Comparison of ENCODE assay signal across 14 mouse cellular contexts in genomic region chr16:15113989-15114556, GRCm38 (mm10).
DNase-seq lines count a peak whose midpoint lies in the region; ATAC-seq and TF ChIP-seq lines count a peak whose summit lies in the region.
"Had no signal": no experiment of that assay in that cellular context is flagged by ENCODE, and none has a peak within 500 bp of the region (broad histone marks: within the 10 kb centered on the region; RNA-seq: fewer than 3 reads in every experiment).

No protein-coding gene starts in this region.

- no peaks in the 10 kb centered on the region for H3K9me3 ChIP-seq in heart, postnatal 0 days (replicated peaks; ENCODE audit: control insufficient read depth, low read length)
- H3K9me3 ChIP-seq in lung, postnatal 0 days (ENCODE audit: low read length): no peaks in the 10 kb centered on the region
- H3K9me3 ChIP-seq in limb, embryonic 11.5 days (ENCODE audit: control insufficient read depth, low read length): no peaks in the 10 kb centered on the region
- H3K9me3 ChIP-seq: forebrain, embryonic 10.5 days; midbrain, embryonic 15.5 days; neural tube, embryonic 13.5 days had no signal

- no peak for TF ChIP-seq CTCF in heart, postnatal 0 days (IDR thresholded peaks at IDR 0.05; ENCODE audit: low read depth)
- no peak for TF ChIP-seq CTCF in lung, postnatal 0 days (IDR thresholded peaks at IDR 0.05)
- no peak for TF ChIP-seq CTCF in gastrocnemius, adult 2 months (IDR thresholded peaks at IDR 0.05)

- 18% methylated on average over 5 of the region's 5 CpGs for WGBS in heart, postnatal 0 days
- WGBS in lung, postnatal 0 days: 18% methylated on average over 5 of the region's 5 CpGs
- 17% methylated on average over 5 of the region's 5 CpGs for WGBS in limb, embryonic 11.5 days

- no peak overlapping the region for H3K4me3 ChIP-seq in heart, postnatal 0 days (ENCODE audit: low read depth, low read length)
- no peak overlapping the region for H3K4me3 ChIP-seq in lung, postnatal 0 days (ENCODE audit: low read depth, low read length)
- H3K4me3 ChIP-seq in limb, embryonic 11.5 days (ENCODE audit: low read depth, low read length): no peak overlapping the region
- H3K4me3 ChIP-seq in gastrocnemius, adult 2 months: no peak overlapping the region
- H3K4me3 ChIP-seq: forebrain, embryonic 10.5 days; midbrain, embryonic 15.5 days; neural tube, embryonic 13.5 days had no signal

- H3K27ac ChIP-seq in heart, postnatal 0 days (ENCODE audit: low read depth): no peak overlapping the region
- no peak overlapping the region for H3K27ac ChIP-seq in lung, postnatal 0 days (ENCODE audit: low read length)
- no peak overlapping the region for H3K27ac ChIP-seq in limb, embryonic 11.5 days (replicated peaks; ENCODE audit: low read depth, low read length)
- no peak overlapping the region for H3K27ac ChIP-seq in gastrocnemius, adult 2 months
- H3K27ac ChIP-seq: forebrain, embryonic 10.5 days; midbrain, embryonic 15.5 days; neural tube, embryonic 13.5 days had no signal

- ATAC-seq in heart, postnatal 0 days (ENCODE audit: insufficient read depth, low read depth): no peak
- no peak for ATAC-seq in lung, postnatal 0 days
- no peak for ATAC-seq in limb, embryonic 11.5 days (ENCODE audit: insufficient number of reproducible peaks, low FRiP score, low TSS enrichment, low read depth)
- ATAC-seq in frontal cortex, adult (ENCODE audit: low TSS enrichment): no peak
- ATAC-seq: midbrain, embryonic 15.5 days had no signal

- peak overlapping the region; percentile 2; the same call in 1 of the 2 replicates for H3K4me2 ChIP-seq in heart, postnatal 0 days (ENCODE audit: low read depth, low read length)
- peak overlapping the region; percentile 4; the same call in 1 of the 2 replicates for H3K4me2 ChIP-seq in lung, postnatal 0 days (replicated peaks; ENCODE audit: low read depth, low read length)
- no peak overlapping the region for H3K4me2 ChIP-seq in limb, embryonic 11.5 days (ENCODE audit: low read depth, severe bottlenecking)
- H3K4me2 ChIP-seq: midbrain, embryonic 15.5 days; neural tube, embryonic 13.5 days had no signal

- no peak for TF ChIP-seq EP300 in heart, postnatal 0 days (IDR thresholded peaks at IDR 0.05; ENCODE audit: low read depth)
- TF ChIP-seq EP300 in lung, postnatal 0 days (IDR thresholded peaks at IDR 0.05): no peak

- intact Hi-C loops in heart, postnatal 10 days (cut with DNase I): loop anchor here (5.0 kb wide), 1 partner anchor 62 kb away; no protein-coding TSS in a partner anchor
- intact Hi-C loops in gastrocnemius, adult 2 months (cut with DNase I): no loop called here

- no peaks in the 10 kb centered on the region for H3K36me3 ChIP-seq in heart, postnatal 0 days (replicated peaks; ENCODE audit: control insufficient read depth, insufficient read depth, low read length)
- H3K36me3 ChIP-seq in lung, postnatal 0 days (ENCODE audit: insufficient read depth, low read length): no peaks in the 10 kb centered on the region
- no peaks in the 10 kb centered on the region for H3K36me3 ChIP-seq in limb, embryonic 11.5 days (ENCODE audit: control insufficient read depth, insufficient read depth, low read length)
- H3K36me3 ChIP-seq: forebrain, embryonic 10.5 days; midbrain, embryonic 15.5 days; neural tube, embryonic 13.5 days had no signal

- H3K27me3 ChIP-seq in heart, postnatal 0 days (ENCODE audit: control insufficient read depth, insufficient read depth, low read length): no peaks in the 10 kb centered on the region
- H3K27me3 ChIP-seq in lung, postnatal 0 days (replicated peaks; ENCODE audit: insufficient read depth, low read length): no peaks in the 10 kb centered on the region
- H3K27me3 ChIP-seq in limb, embryonic 11.5 days (ENCODE audit: control insufficient read depth, insufficient read depth, low read length): no peaks in the 10 kb centered on the region
- H3K27me3 ChIP-seq: midbrain, embryonic 15.5 days; neural tube, embryonic 13.5 days had no signal

- DNase-seq in heart, postnatal 0 days (ENCODE audit: low spot score): no peak
- DNase-seq in heart, postnatal 10 days: no peak
- DNase-seq in lung, postnatal 0 days (ENCODE audit: low spot score): no peak
- DNase-seq in lung, postnatal 25 days (ENCODE audit: low spot score): no peak
- peak; percentile 30 for DNase-seq in limb, embryonic 11.5 days (ENCODE audit: low spot score)
- DNase-seq in spleen, postnatal 36 days (ENCODE audit: low spot score in 2 of 2): no peak
- DNase-seq in gastrocnemius, adult 2 months: no peak
- DNase-seq: cerebellum, postnatal 14 days; gastrocnemius, postnatal 10 days; thymus, postnatal 36 days had no signal

- peaks cover 5% of the 10 kb centered on the region; the same call in 1 of the 2 replicates for H3K4me1 ChIP-seq in heart, postnatal 0 days (ENCODE audit: control insufficient read depth, insufficient read depth)
- H3K4me1 ChIP-seq in lung, postnatal 0 days (ENCODE audit: insufficient read depth, low read depth, low read length): no peaks in the 10 kb centered on the region
- peaks cover 15% of the 10 kb centered on the region for H3K4me1 ChIP-seq in limb, embryonic 11.5 days (ENCODE audit: control insufficient read depth, insufficient read depth, low read length)
- H3K4me1 ChIP-seq: midbrain, embryonic 15.5 days; neural tube, embryonic 13.5 days had no signal

- H3K9ac ChIP-seq in heart, postnatal 0 days (replicated peaks; ENCODE audit: low read depth, low read length): no peak overlapping the region
- no peak overlapping the region for H3K9ac ChIP-seq in lung, postnatal 0 days (replicated peaks; ENCODE audit: low read depth)
- H3K9ac ChIP-seq in limb, embryonic 11.5 days (ENCODE audit: low read length): no peak overlapping the region
- H3K9ac ChIP-seq: midbrain, embryonic 15.5 days; neural tube, embryonic 13.5 days had no signal
